Mouse (Mus musculus) erythroblast, embryonic 14.5 days (primary cell): ENCODE results near the gene Brms1.

ENCODE experiments used
- GATA1 ChIP-seq: IDR thresholded peaks from 2 replicates; pipeline ENCODE4 v1.6.1; 2012; ENCODE audit warnings: low read length, inconsistent platforms, mixed read lengths
- TAL1 ChIP-seq: IDR thresholded peaks from 3 replicates; pipeline ENCODE4 v1.6.1; 2012; ENCODE audit warnings: low read length, inconsistent platforms, mixed read lengths

DNA sequence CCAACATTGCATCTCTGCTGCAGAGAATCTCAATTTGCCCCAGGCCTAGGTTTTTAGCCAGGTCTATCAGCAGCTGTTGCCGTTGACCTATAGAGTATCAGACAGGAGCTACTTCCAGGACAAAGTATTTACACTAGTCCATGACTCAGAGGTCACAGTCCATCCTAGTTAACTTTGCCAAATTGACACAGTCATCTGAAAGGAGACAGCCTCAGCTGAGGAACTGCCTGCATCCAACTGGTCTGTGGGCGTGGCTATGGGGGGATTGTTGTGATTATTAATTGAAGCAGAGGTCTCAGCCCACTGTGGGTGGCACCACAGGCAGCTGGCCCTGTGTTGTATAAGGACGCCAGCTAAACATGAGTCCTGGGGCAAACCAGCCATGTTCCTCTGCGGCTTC lies 36.2 kb upstream of the Brms1 start:
- TF ChIP-seq TAL1: no peak
- TF ChIP-seq GATA1: no peak
